In the genomic region with DNA sequence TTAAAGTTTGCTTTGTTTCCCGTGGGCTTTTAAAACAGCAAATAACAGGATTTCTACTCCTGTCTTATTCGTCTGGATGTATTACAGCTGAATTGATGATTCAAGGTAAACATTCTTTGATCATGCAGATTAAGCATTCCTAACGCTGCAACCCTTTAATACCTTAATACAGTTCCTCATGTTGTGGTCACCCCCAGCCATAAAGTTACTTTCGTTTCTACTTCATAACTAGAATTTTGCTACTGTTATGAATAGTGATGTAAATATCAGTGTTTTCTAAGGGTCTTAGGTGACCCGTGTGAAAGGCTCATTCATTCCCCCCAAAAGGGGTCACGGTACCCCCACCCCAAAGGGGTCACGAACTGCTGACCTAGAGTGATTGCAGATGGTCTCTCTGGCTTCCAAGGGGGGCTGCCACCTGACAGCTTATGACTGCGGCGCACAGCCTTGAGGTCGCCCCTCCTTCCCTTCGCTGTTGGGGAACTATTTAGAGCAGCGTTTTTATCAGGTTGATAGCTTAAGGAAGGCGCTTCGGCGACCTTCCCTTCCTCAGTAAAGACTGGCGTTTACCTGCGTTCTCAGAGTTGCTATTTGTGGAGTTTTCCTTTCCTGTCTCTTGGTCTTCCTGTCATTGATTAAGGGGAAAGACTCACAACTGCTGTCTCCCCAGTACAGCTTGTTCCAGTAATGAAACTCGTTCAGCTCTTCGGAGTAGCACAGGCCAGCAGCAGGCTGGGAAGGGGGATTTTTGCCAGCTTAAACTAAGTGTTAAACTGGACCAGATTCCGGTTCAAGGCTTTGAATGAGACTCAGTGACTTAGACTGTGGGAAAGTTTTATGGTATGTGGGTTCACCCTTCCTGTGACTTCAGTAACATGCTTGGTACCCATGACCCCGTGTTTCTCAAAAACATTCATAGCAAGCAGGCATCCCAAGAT, we compare ENCODE assay signal across 9 mouse cellular contexts. TPM values are rescaled to one million over a fixed set of nuclear protein-coding genes. Genes with fewer than 3 reads are reported as not detected.
DNase-seq lines count a peak whose midpoint lies in the region; ATAC-seq and TF ChIP-seq lines count a peak whose summit lies in the region.
"Had no signal": no experiment of that assay in that cellular context is flagged by ENCODE, and none has a peak within 500 bp of the region (broad histone marks: within the 10 kb centered on the region; RNA-seq: fewer than 3 reads in every experiment).

No protein-coding gene starts in this region.

- peaks cover 89% of the 10 kb centered on the region for H3K4me1 ChIP-seq in forebrain, embryonic 10.5 days
- peaks cover 66% of the 10 kb centered on the region for H3K4me1 ChIP-seq in forebrain, embryonic 13.5 days
- peaks cover 69% of the 10 kb centered on the region for H3K4me1 ChIP-seq in lung, embryonic 16.5 days (replicated peaks; ENCODE audit: control insufficient read depth, insufficient read depth, low read length)
- H3K4me1 ChIP-seq in hindbrain, postnatal 0 days (ENCODE audit: insufficient read depth, low read length): peaks cover 54% of the 10 kb centered on the region
- H3K4me1 ChIP-seq in forebrain, embryonic 11.5 days (replicated peaks; ENCODE audit: control insufficient read depth, insufficient read depth, low read length): peaks cover 20% of the 10 kb centered on the region; the same call in 1 of the 2 replicates

- H3K27ac ChIP-seq in forebrain, embryonic 10.5 days: peak overlapping the region; percentile 67; the same call in 1 of the 2 replicates
- no peak overlapping the region for H3K27ac ChIP-seq in forebrain, embryonic 13.5 days
- peak overlapping the region; percentile 18 for H3K27ac ChIP-seq in lung, embryonic 16.5 days (ENCODE audit: low read length)
- H3K27ac ChIP-seq in hindbrain, postnatal 0 days: peak overlapping the region; percentile 45; the same call in 1 of the 2 replicates
- no peak overlapping the region for H3K27ac ChIP-seq in forebrain, embryonic 11.5 days (ENCODE audit: low read depth, low read length)

- no peaks in the 10 kb centered on the region for H3K9me3 ChIP-seq in forebrain, embryonic 10.5 days
- no peaks in the 10 kb centered on the region for H3K9me3 ChIP-seq in forebrain, embryonic 13.5 days (replicated peaks)
- no peaks in the 10 kb centered on the region for H3K9me3 ChIP-seq in lung, embryonic 16.5 days (ENCODE audit: control insufficient read depth, low read length)
- H3K9me3 ChIP-seq in hindbrain, postnatal 0 days (ENCODE audit: low read length): no peaks in the 10 kb centered on the region
- H3K9me3 ChIP-seq in forebrain, embryonic 11.5 days (ENCODE audit: control insufficient read depth, low read length): no peaks in the 10 kb centered on the region

- WGBS in forebrain, embryonic 10.5 days: 48% methylated on average over 21 of the region's 21 CpGs
- WGBS in forebrain, embryonic 13.5 days: 62% methylated on average over 21 of the region's 21 CpGs
- 36% methylated on average over 21 of the region's 21 CpGs for WGBS in lung, embryonic 16.5 days
- WGBS in hindbrain, postnatal 0 days: 52% methylated on average over 21 of the region's 21 CpGs
- 54% methylated on average over 21 of the region's 21 CpGs for WGBS in forebrain, embryonic 11.5 days

- DNase-seq in forebrain, embryonic 10.5 days (ENCODE audit: extremely low spot score, low spot score): no peak
- no peak for DNase-seq in lung, postnatal 25 days (ENCODE audit: low spot score)
- no peak for DNase-seq in hindbrain, postnatal 0 days (ENCODE audit: low spot score)
- DNase-seq in naive thymus-derived CD4-positive, alpha-beta T cell, adult 2 months (ENCODE audit: low read depth): peak; percentile 19
- no peak for DNase-seq in forebrain, embryonic 11.5 days (ENCODE audit: low spot score)
- no peak for DNase-seq in layer of hippocampus, adult 11-12 months (ENCODE audit: low spot score)
- DNase-seq: kidney, postnatal 36 days had no signal

- no peaks in the 10 kb centered on the region for H3K27me3 ChIP-seq in forebrain, embryonic 10.5 days (ENCODE audit: poor library complexity, severe bottlenecking)
- H3K27me3 ChIP-seq in forebrain, embryonic 13.5 days: 0 out of 2 replicates have a peak, but pooled peaks cover 6% of the 10 kb centered on the region
- H3K27me3 ChIP-seq in lung, embryonic 16.5 days (ENCODE audit: control insufficient read depth, insufficient read depth, low read depth, low read length): no peaks in the 10 kb centered on the region
- H3K27me3 ChIP-seq in hindbrain, postnatal 0 days (ENCODE audit: insufficient read depth, low read length): no peaks in the 10 kb centered on the region
- H3K27me3 ChIP-seq in forebrain, embryonic 11.5 days (ENCODE audit: control insufficient read depth, insufficient read depth, low read length): no peaks in the 10 kb centered on the region

- H3K9ac ChIP-seq in forebrain, embryonic 13.5 days: no peak overlapping the region; the same call in 1 of the 2 replicates
- H3K9ac ChIP-seq in lung, embryonic 16.5 days (ENCODE audit: low read length): 0 out of 2 replicates have a peak overlapping the region, but pooled peaks have one; percentile 22
- H3K9ac ChIP-seq in hindbrain, postnatal 0 days (replicated peaks; ENCODE audit: low read length): no peak overlapping the region
- H3K9ac ChIP-seq in forebrain, embryonic 11.5 days (ENCODE audit: low read length): no peak overlapping the region

- H3K4me2 ChIP-seq in forebrain, embryonic 13.5 days: no peak overlapping the region
- H3K4me2 ChIP-seq in lung, embryonic 16.5 days (ENCODE audit: low read depth, low read length): peak overlapping the region; percentile 45
- H3K4me2 ChIP-seq in hindbrain, postnatal 0 days (ENCODE audit: low read depth, low read length): peak overlapping the region; percentile 19
- H3K4me2 ChIP-seq in forebrain, embryonic 11.5 days (ENCODE audit: low read depth, low read length, severe bottlenecking): no peak overlapping the region

- TF ChIP-seq CTCF in hindbrain, postnatal 0 days (IDR thresholded peaks at IDR 0.05; ENCODE audit: low read depth): no peak

- no peak overlapping the region for H3K4me3 ChIP-seq in forebrain, embryonic 10.5 days
- no peak overlapping the region for H3K4me3 ChIP-seq in forebrain, embryonic 13.5 days
- peak overlapping the region; percentile 18 for H3K4me3 ChIP-seq in lung, embryonic 16.5 days (ENCODE audit: low read length)
- H3K4me3 ChIP-seq in hindbrain, postnatal 0 days (ENCODE audit: low read length): no peak overlapping the region
- no peak overlapping the region for H3K4me3 ChIP-seq in forebrain, embryonic 11.5 days (ENCODE audit: low read depth, low read length)

- no peaks in the 10 kb centered on the region for H3K36me3 ChIP-seq in forebrain, embryonic 10.5 days (replicated peaks)
- no peaks in the 10 kb centered on the region for H3K36me3 ChIP-seq in forebrain, embryonic 13.5 days (ENCODE audit: poor library complexity, severe bottlenecking)
- no peaks in the 10 kb centered on the region for H3K36me3 ChIP-seq in lung, embryonic 16.5 days (ENCODE audit: control insufficient read depth, insufficient read depth, low read length)
- no peaks in the 10 kb centered on the region for H3K36me3 ChIP-seq in hindbrain, postnatal 0 days (ENCODE audit: insufficient read depth, low read length)
- H3K36me3 ChIP-seq in forebrain, embryonic 11.5 days (ENCODE audit: control insufficient read depth, insufficient read depth, low read length): no peaks in the 10 kb centered on the region

- ATAC-seq in forebrain, embryonic 13.5 days: no peak
- ATAC-seq in lung, embryonic 16.5 days (ENCODE audit: low read depth): no peak
- no peak for ATAC-seq in hindbrain, postnatal 0 days
- no peak for ATAC-seq in forebrain, embryonic 11.5 days (replicated peaks; ENCODE audit: low FRiP score)

RNA-seq across cellular contexts. Expression of gene Peli2, which starts 12.5 kb away (rescaled TPM):
- 5.7 and 6.8 TPM in 2 replicates for polyA plus RNA-seq in forebrain, embryonic 10.5 days (2016; fragmentation: Nextera tagmentation; extraction: Ambion mirVana)
- polyA plus RNA-seq in forebrain, embryonic 13.5 days (2015; fragmentation: Nextera tagmentation; extraction: Ambion mirVana): 8.4 and 8.5 TPM in 2 replicates
- 15.3 and 15.8 TPM in 2 replicates for polyA plus RNA-seq in lung, embryonic 16.5 days (2015; fragmentation: Nextera tagmentation; extraction: Ambion mirVana)
- 38.8 and 63.6 TPM in 2 replicates for total RNA-seq in hindbrain, postnatal 0 days (2014; rRNA removed)
- polyA plus RNA-seq in hindbrain, postnatal 0 days (2015; fragmentation: Nextera tagmentation; extraction: Ambion mirVana): 15.1 and 16.5 TPM in 2 replicates
- polyA plus RNA-seq in forebrain, embryonic 11.5 days (2014; fragmentation: Nextera tagmentation; extraction: Ambion mirVana): 8.6 and 8.8 TPM in 2 replicates

Comparison
In these comparisons a context has a peak if more than half of its experiments do, and no peak if none do; other contexts are left out.
1. H3K27ac ChIP-seq: peak in forebrain, embryonic 10.5 days (single experiment), lung, embryonic 16.5 days (single experiment) and hindbrain, postnatal 0 days (single experiment); none in forebrain, embryonic 13.5 days (single experiment) and forebrain, embryonic 11.5 days (single experiment).
2. H3K4me2 ChIP-seq: peak in lung, embryonic 16.5 days (single experiment) and hindbrain, postnatal 0 days (single experiment); none in forebrain, embryonic 13.5 days (single experiment) and forebrain, embryonic 11.5 days (single experiment).